Mouse (Mus musculus) kidney, embryonic 15.5 days (tissue): ENCODE data around the gene Zfp668. TPM values are rescaled to one million over a fixed set of nuclear protein-coding genes. Genes with fewer than 3 reads are reported as not detected.

Experiments
- ATAC-seq: fragments of 200-750 bp; cut with Nextera tagmentation; replicated peaks from 2 replicates; pipeline ENCODE4 v1.8.0; 2017; ENCODE audit warnings: moderate TSS enrichment; ENCODE audit not compliant: low FRiP score
- H3K27ac ChIP-seq: fragments of 300-500 bp; sonication (generic); 2 replicates; pipeline ENCODE4 v1.5.1; 2015; ENCODE audit warnings: mild to moderate bottlenecking, inconsistent platforms
- H3K27me3 ChIP-seq: fragments of 300-500 bp; sonication (generic); 2 replicates; pipeline ENCODE4 v1.6.1; 2015; ENCODE audit warnings: inconsistent platforms
- H3K36me3 ChIP-seq: fragments of 300-500 bp; sonication (generic); 2 replicates; pipeline ENCODE4 v1.6.1; 2015; ENCODE audit warnings: inconsistent platforms
- H3K4me1 ChIP-seq: fragments of 300-500 bp; sonication (generic); 2 replicates; pipeline ENCODE4 v1.6.1; 2015; ENCODE audit warnings: inconsistent platforms
- H3K4me2 ChIP-seq: fragments of 300-500 bp; sonication (generic); 2 replicates; pipeline ENCODE4 v1.6.1; 2015; ENCODE audit warnings: moderate library complexity, mild to moderate bottlenecking, inconsistent platforms
- H3K4me3 ChIP-seq: fragments of 300-500 bp; sonication (generic); replicated peaks from 2 replicates; pipeline ENCODE4 v1.5.1; 2015; ENCODE audit warnings: mild to moderate bottlenecking, inconsistent platforms
- H3K9ac ChIP-seq: fragments of 300-500 bp; sonication (generic); 2 replicates; pipeline ENCODE4 v1.6.1; 2015; ENCODE audit warnings: mild to moderate bottlenecking, inconsistent platforms
- H3K9me3 ChIP-seq: fragments of 300-500 bp; sonication (generic); replicated peaks from 2 replicates; pipeline ENCODE4 v1.6.1; 2016; ENCODE audit warnings: inconsistent platforms
- WGBS: fragments of 180-500 bp; shearing (Covaris S2); methylation state at CpG from one replicate; pipeline ENCODE4 v1.1.7; 2015; ENCODE audit warnings: mixed read lengths; 5-methylcytosine and 5-hydroxymethylcytosine counted together
- polyA plus RNA-seq: library from polyadenylated mRNA; unstranded; fragments of >200 nt; fragmentation: Nextera tagmentation; extraction: Ambion mirVana; gene quantifications from 2 replicates; pipeline ENCODE4 v1.2.1, GENCODE M21; 2015

Zfp668 gene
- polyA plus RNA-seq, 1 experiment from 2014 or later = 22.7 TPM

- Histone ChIP-seq H3K4me3 (no peak within 1 kb of the TSS), H3K27ac (no peak within 1 kb of the TSS), H3K27me3 (no peaks in the 10 kb centered on the region), H3K9ac (0 out of 2 replicates have a peak within 1 kb of the TSS, but pooled peaks have one; percentile 29), H3K9me3 (no peaks in the 10 kb centered on the region), H3K4me1 (peaks cover 10% of the 10 kb centered on the region), H3K4me2 (no peak within 1 kb of the TSS), H3K36me3 (peaks cover 61% of the 10 kb centered on the region)
- no peak for ATAC-seq
- WGBS = 32% methylated on average over 4 of the region's 4 CpGs
These were observed 14.2 kb upstream of the Zfp668 start, which contains the start of gene Prss53 for GRCm38 (mm10) chr7:127890798-127891197. Gene Prss53 (minus strand): TSS chr7:127890970.

GRCm38 (mm10) chr7:127888821-127889220 is 12.2 kb upstream of the Zfp668 start:
- Histone ChIP-seq H3K4me2 (no peak overlapping the region), H3K27me3 (no peaks in the 10 kb centered on the region), H3K36me3 (peaks cover 81% of the 10 kb centered on the region), H3K9ac (no peak overlapping the region), H3K4me1 (peaks cover 10% of the 10 kb centered on the region), H3K4me3 (no peak overlapping the region), H3K9me3 (no peaks in the 10 kb centered on the region), H3K27ac (no peak overlapping the region)
- WGBS = 54% methylated on average over 3 of the region's 3 CpGs
- no peak for ATAC-seq

DNA sequence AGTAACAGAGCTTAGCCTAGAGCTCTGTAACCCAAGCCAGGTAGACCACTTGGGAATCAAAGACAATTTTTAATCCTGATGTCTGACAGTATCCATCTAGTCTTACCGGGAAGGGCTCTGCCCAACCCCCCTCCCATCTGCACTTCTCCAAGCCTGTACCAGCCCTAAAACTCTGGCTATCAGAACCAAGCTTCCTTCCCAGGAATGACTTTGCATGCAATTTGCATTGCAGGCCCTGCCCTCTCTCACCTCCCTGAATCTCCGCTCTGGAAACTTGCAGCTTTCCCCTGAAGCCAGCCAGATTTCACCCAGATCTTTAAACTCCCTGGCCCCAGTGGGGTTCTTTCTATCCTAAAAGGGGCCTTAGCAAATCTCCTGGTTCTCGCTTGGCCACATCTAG is 11.2 kb upstream of the Zfp668 start:
- H3K27me3 ChIP-seq = no peaks in the 10 kb centered on the region
- no peak overlapping the region for H3K27ac ChIP-seq
- no peaks in the 10 kb centered on the region for H3K9me3 ChIP-seq
- H3K4me2 ChIP-seq = no peak overlapping the region
- H3K4me1 ChIP-seq = peaks cover 18% of the 10 kb centered on the region
- H3K36me3 ChIP-seq = peaks cover 82% of the 10 kb centered on the region
- ATAC-seq = no peak
- no peak overlapping the region for H3K9ac ChIP-seq
- 80% methylated on average over 3 of the region's 3 CpGs for WGBS
- no peak overlapping the region for H3K4me3 ChIP-seq

- no peak for ATAC-seq
- H3K4me3 ChIP-seq = no peak overlapping the region
- H3K27me3 ChIP-seq = no peaks in the 10 kb centered on the region
- peaks cover 20% of the 10 kb centered on the region for H3K4me1 ChIP-seq
- no peaks in the 10 kb centered on the region for H3K9me3 ChIP-seq
- H3K27ac ChIP-seq = no peak overlapping the region
- H3K9ac ChIP-seq = no peak overlapping the region
- peaks cover 82% of the 10 kb centered on the region for H3K36me3 ChIP-seq
- WGBS = 86% methylated on average over 8 of the region's 8 CpGs
- no peak overlapping the region for H3K4me2 ChIP-seq
These were observed 10.6 kb upstream of the Zfp668 start for GRCm38 (mm10) chr7:127887191-127887590.

GRCm38 (mm10) chr7:127886551-127886950 is 9.9 kb upstream of the Zfp668 start:
- WGBS = 84% methylated on average over 6 of the region's 6 CpGs

GRCm38 (mm10) chr7:127885951-127886350 is 9.3 kb upstream of the Zfp668 start:
- no peak overlapping the region for H3K4me2 ChIP-seq
- H3K4me3 ChIP-seq = no peak overlapping the region
- no peak for ATAC-seq
- peaks cover 87% of the 10 kb centered on the region for H3K36me3 ChIP-seq
- WGBS = 56% methylated on average over 6 of the region's 6 CpGs
- H3K4me1 ChIP-seq = peaks cover 20% of the 10 kb centered on the region
- H3K27me3 ChIP-seq = no peaks in the 10 kb centered on the region
- no peak overlapping the region for H3K9ac ChIP-seq
- H3K27ac ChIP-seq = no peak overlapping the region
- H3K9me3 ChIP-seq = no peaks in the 10 kb centered on the region

More at GRCm38 (mm10) chr7:127886551-127886950, 9.9 kb upstream of the Zfp668 start:
- H3K9me3 ChIP-seq = no peaks in the 10 kb centered on the region
- peaks cover 20% of the 10 kb centered on the region for H3K4me1 ChIP-seq
- no peak overlapping the region for H3K27ac ChIP-seq
- H3K4me2 ChIP-seq = no peak overlapping the region
- H3K9ac ChIP-seq = no peak overlapping the region
- ATAC-seq = no peak
- peaks cover 82% of the 10 kb centered on the region for H3K36me3 ChIP-seq
- no peaks in the 10 kb centered on the region for H3K27me3 ChIP-seq
- no peak overlapping the region for H3K4me3 ChIP-seq

DNA sequence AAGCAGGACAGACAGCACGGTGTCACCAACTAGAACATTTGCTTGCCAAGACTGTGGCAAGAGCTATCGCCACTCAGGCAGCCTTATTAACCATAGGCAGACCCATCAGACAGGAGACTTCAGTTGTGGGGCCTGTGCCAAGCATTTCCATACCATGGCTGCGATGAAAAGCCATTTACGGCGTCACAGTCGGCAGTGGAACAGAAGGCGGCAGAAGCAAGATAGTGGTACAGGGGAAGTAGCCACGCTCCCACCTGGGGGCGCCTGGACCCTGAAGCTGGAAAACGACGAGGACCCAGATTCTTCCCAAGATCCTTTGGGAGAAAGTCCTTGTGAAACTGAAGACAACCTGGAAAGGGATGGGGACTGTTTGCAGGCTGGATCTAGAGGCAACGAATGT is 3.8 kb upstream of the Zfp668 start:
- no peak overlapping the region for H3K27ac ChIP-seq
- 85% methylated on average over 12 of the region's 12 CpGs for WGBS

GRCm38 (mm10) chr7:127879301-127879700 is 2.7 kb upstream of the Zfp668 start:
- Histone ChIP-seq H3K36me3 (peaks cover 67% of the 10 kb centered on the region), H3K4me1 (peaks cover 30% of the 10 kb centered on the region), H3K9ac (no peak overlapping the region), H3K4me3 (no peak overlapping the region), H3K27ac (no peak overlapping the region), H3K27me3 (no peaks in the 10 kb centered on the region), H3K4me2 (no peak overlapping the region), H3K9me3 (no peaks in the 10 kb centered on the region)
- 96% methylated on average over 9 of the region's 9 CpGs for WGBS
- ATAC-seq = no peak

More for the DNA sequence above, 3.8 kb upstream of the Zfp668 start:
- peaks cover 78% of the 10 kb centered on the region for H3K36me3 ChIP-seq
- no peaks in the 10 kb centered on the region for H3K27me3 ChIP-seq
- no peak overlapping the region for H3K4me2 ChIP-seq
- H3K4me1 ChIP-seq = peaks cover 30% of the 10 kb centered on the region
- H3K9ac ChIP-seq = no peak overlapping the region
- H3K4me3 ChIP-seq = no peak overlapping the region
- no peaks in the 10 kb centered on the region for H3K9me3 ChIP-seq
- no peak for ATAC-seq

GRCm38 (mm10) chr7:127876041-127876466 is 574 bp downstream of the Zfp668 start, which contains the start of gene Zfp646:
Gene Zfp646 (plus strand): TSS chr7:127876221.
- Histone ChIP-seq H3K4me3 (peak within 1 kb of the TSS; percentile 98), H3K27ac (peak within 1 kb of the TSS; percentile 100), H3K4me1 (peaks cover 29% of the 10 kb centered on the region), H3K9me3 (no peaks in the 10 kb centered on the region), H3K36me3 (peaks cover 55% of the 10 kb centered on the region), H3K4me2 (peak within 1 kb of the TSS; percentile 82), H3K9ac (peak within 1 kb of the TSS; percentile 100), H3K27me3 (no peaks in the 10 kb centered on the region)
- under 1% methylated on average over 41 of the region's 41 CpGs for WGBS
- ATAC-seq = peak; percentile 91

DNA sequence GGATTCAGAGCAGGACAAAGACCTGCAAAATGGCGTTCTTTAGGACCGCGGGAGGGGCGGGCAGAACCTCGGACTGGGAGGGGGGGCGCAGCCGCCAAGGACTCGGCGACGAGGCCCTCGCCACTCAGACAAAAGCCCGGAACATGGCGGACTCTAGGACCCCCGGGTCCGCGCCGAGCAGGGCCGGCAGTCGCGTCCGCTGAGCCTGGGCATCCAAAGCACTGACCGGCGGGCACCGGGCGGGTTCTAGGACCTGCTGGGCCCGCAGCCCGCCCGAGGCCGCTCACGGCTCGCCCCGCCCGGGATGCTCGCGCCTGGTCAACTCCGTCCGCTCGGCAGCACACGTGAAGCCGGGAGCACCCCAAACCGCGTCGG is 1.0 kb downstream of the Zfp668 start:
- H3K27ac ChIP-seq = peak overlapping the region; percentile 100
- H3K4me3 ChIP-seq = peak overlapping the region; percentile 98
- peak overlapping the region; percentile 82 for H3K4me2 ChIP-seq
- WGBS = 0% methylated on average over 41 of the region's 43 CpGs
- ATAC-seq = peak; percentile 95
- H3K27me3 ChIP-seq = no peaks in the 10 kb centered on the region
- peaks cover 54% of the 10 kb centered on the region for H3K36me3 ChIP-seq
- H3K4me1 ChIP-seq = peaks cover 29% of the 10 kb centered on the region
- no peaks in the 10 kb centered on the region for H3K9me3 ChIP-seq
- peak overlapping the region; percentile 100 for H3K9ac ChIP-seq

- H3K9me3 ChIP-seq = no peaks in the 10 kb centered on the region
- peak overlapping the region; percentile 98 for H3K4me3 ChIP-seq
- 3% methylated on average over 20 of the region's 20 CpGs for WGBS
- H3K4me2 ChIP-seq = peak overlapping the region; percentile 82
- peak; percentile 48 for ATAC-seq
- H3K27ac ChIP-seq = peak overlapping the region; percentile 100
- peaks cover 50% of the 10 kb centered on the region for H3K36me3 ChIP-seq
- peak overlapping the region; percentile 100 for H3K9ac ChIP-seq
- H3K27me3 ChIP-seq = no peaks in the 10 kb centered on the region
- H3K4me1 ChIP-seq = peaks cover 29% of the 10 kb centered on the region
These were observed 1.6 kb downstream of the Zfp668 start for GRCm38 (mm10) chr7:127874812-127875626.

- Histone ChIP-seq H3K4me1 (peaks cover 17% of the 10 kb centered on the region), H3K9me3 (no peaks in the 10 kb centered on the region), H3K36me3 (peaks cover 59% of the 10 kb centered on the region), H3K27me3 (no peaks in the 10 kb centered on the region), H3K9ac (no peak overlapping the region), H3K4me3 (no peak overlapping the region), H3K27ac (no peak overlapping the region), H3K4me2 (no peak overlapping the region)
- no peak for ATAC-seq
- 85% methylated on average over 5 of the region's 5 CpGs for WGBS
These were observed 6.3 kb downstream of the Zfp668 start for GRCm38 (mm10) chr7:127870136-127870821.
